Mouse (Mus musculus) limb, embryonic 10.5 days (tissue): ENCODE measurements around the gene Glipr2. TPM values are rescaled to one million over a fixed set of nuclear protein-coding genes. Genes with fewer than 3 reads are reported as not detected.

Experiments used
- DNase-seq: peaks from one replicate; pipeline ENCODE4 v3.0.0-alpha.2; 2017; ENCODE audit warnings: low spot score
- H3K27ac ChIP-seq: fragments of 300-500 bp; sonication (generic); 2 replicates; pipeline ENCODE4 v1.5.1; 2016; ENCODE audit warnings: mild to moderate bottlenecking
- H3K27me3 ChIP-seq: fragments of 300-500 bp; sonication (generic); 2 replicates; pipeline ENCODE4 v1.6.1; 2016; ENCODE audit warnings: low read depth, mild to moderate bottlenecking; ENCODE audit not compliant: poor library complexity, severe bottlenecking
- H3K36me3 ChIP-seq: fragments of 300-500 bp; sonication (generic); 2 replicates; pipeline ENCODE4 v1.6.1; 2016; ENCODE audit warnings: mild to moderate bottlenecking, moderate library complexity
- H3K4me1 ChIP-seq: fragments of 300-500 bp; sonication (generic); 2 replicates; pipeline ENCODE4 v1.6.1; 2016
- H3K4me3 ChIP-seq: fragments of 300-500 bp; sonication (generic); 2 replicates; pipeline ENCODE4 v1.5.1; 2016; ENCODE audit warnings: mild to moderate bottlenecking, moderate library complexity
- H3K9me3 ChIP-seq: fragments of 300-500 bp; sonication (generic); replicated peaks from 2 replicates; pipeline ENCODE4 v1.6.1; 2016; ENCODE audit warnings: mild to moderate bottlenecking
- WGBS: fragments of 180-500 bp; shearing (Covaris S2); methylation state at CpG from one replicate; pipeline ENCODE4 v1.1.7; 2016; 5-methylcytosine and 5-hydroxymethylcytosine counted together
- polyA plus RNA-seq: library from polyadenylated mRNA; unstranded; fragments of >200 nt; fragmentation: Nextera tagmentation; extraction: Ambion mirVana; gene quantifications from 2 replicates; pipeline ENCODE4 v1.2.1, GENCODE M21; 2016

Gene Glipr2
- polyA plus RNA-seq, 1 experiment from 2014 or later: 44.7 TPM

GRCm38 (mm10) chr4:44022323-44022722, 65.1 kb downstream of the Glipr2 start:
- no peaks in the 10 kb centered on the region for H3K4me1 ChIP-seq
- DNase-seq: no peak
- H3K36me3 ChIP-seq: peaks cover 94% of the 10 kb centered on the region
- no peak overlapping the region for H3K27ac ChIP-seq
- no peaks in the 10 kb centered on the region for H3K9me3 ChIP-seq
- no peaks in the 10 kb centered on the region for H3K27me3 ChIP-seq
- H3K4me3 ChIP-seq: no peak overlapping the region
- 87% methylated on average over 4 of the region's 4 CpGs for WGBS

DNA sequence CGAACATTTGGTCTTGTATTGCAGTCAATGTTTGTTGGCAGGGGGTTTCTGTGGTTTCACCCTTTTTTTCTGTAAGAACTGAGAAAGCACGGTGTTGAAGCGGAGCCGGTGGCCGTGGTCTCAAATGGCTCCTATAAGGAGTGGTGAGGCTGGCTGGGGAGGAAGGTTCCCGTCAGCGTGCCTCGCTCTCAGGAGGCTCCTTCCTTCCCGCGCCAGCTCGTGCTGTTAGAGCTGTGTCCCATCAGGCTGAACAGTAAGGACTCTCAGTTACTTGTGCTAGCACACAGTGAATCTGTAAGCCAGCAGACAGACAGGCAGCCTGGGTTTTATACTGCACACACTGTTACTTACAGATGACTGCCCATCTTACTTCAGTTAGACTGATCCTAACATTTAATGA, 65.6 kb downstream of the Glipr2 start:
- Histone ChIP-seq H3K27me3 (no peaks in the 10 kb centered on the region), H3K36me3 (peaks cover 98% of the 10 kb centered on the region), H3K4me3 (no peak overlapping the region), H3K4me1 (no peaks in the 10 kb centered on the region), H3K9me3 (no peaks in the 10 kb centered on the region), H3K27ac (no peak overlapping the region)
- no peak for DNase-seq
- WGBS: 95% methylated on average over 11 of the region's 11 CpGs

DNA sequence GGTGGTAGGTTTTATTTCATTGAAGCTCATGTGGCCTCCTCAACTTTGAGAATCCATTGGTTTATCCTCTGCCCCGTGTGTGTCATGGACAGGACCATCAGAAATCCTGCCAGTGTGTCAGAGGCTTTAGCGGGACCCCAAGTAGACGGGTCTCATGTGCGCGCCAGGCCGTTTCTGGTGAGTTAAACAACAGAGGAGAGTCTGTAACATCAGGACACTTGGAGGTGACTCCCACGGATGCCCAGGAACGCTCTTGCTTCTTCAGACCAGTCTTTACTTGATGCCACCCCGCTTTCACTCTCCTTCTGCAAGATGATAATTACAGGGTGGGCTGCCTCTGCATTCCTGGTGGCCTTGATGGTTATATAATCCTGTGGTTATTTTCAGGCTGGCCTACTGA, 66.5 kb downstream of the Glipr2 start:
- no peaks in the 10 kb centered on the region for H3K27me3 ChIP-seq
- WGBS: 91% methylated on average over 9 of the region's 9 CpGs

DNA sequence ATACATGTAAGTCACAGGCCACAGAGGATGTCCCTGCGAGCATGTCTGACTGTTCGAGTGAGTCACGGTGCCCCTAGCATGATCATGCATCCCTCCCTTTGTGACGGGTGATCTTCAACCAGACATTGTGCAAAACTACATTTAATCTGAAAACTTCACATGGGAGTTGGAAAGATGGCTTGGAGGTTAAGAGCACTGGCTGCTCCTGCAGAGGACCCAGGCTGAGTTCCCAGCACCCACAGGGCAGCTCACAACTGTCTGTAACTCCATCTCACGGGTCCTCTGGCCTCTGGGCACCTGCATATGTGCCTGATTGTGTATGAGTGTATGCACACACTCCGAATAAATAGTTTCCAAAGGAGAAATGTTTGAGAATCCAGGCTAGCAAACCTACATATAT, 67.0 kb downstream of the Glipr2 start:
- Histone ChIP-seq H3K27me3 (no peaks in the 10 kb centered on the region), H3K27ac (no peak overlapping the region), H3K9me3 (no peaks in the 10 kb centered on the region), H3K4me1 (no peaks in the 10 kb centered on the region), H3K36me3 (peaks cover 100% of the 10 kb centered on the region), H3K4me3 (no peak overlapping the region)
- DNase-seq: no peak
- 99% methylated on average over 6 of the region's 6 CpGs for WGBS

More for the DNA sequence above, 66.5 kb downstream of the Glipr2 start:
- Histone ChIP-seq H3K36me3 (peaks cover 100% of the 10 kb centered on the region), H3K4me1 (no peaks in the 10 kb centered on the region), H3K4me3 (no peak overlapping the region), H3K27ac (no peak overlapping the region), H3K9me3 (no peaks in the 10 kb centered on the region)
- DNase-seq: no peak

DNA sequence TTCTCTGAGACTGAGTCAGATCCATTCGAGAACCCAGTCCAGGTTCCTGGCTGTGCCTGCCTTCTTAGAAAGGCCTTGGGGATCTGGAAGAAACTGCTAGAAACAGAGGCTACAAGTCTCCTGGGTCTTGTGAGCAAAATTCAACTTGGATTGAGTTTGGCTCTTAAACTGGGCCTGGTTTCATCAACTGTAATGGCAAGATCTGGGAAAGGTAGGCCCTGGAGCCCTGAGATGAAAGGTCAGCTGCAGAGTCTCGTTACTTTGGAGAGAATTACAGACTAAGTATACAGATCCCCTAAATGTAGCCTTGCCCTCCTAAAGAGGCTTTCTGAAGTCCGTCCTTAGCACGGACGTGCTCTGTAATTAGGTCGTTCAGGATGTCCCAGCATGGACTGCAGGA, 68.4 kb downstream of the Glipr2 start:
- no peaks in the 10 kb centered on the region for H3K27me3 ChIP-seq
- WGBS: 82% methylated on average over 6 of the region's 6 CpGs
- H3K36me3 ChIP-seq: peaks cover 100% of the 10 kb centered on the region
- H3K27ac ChIP-seq: no peak overlapping the region
- no peak overlapping the region for H3K4me3 ChIP-seq
- no peak for DNase-seq
- H3K4me1 ChIP-seq: no peaks in the 10 kb centered on the region
- H3K9me3 ChIP-seq: no peaks in the 10 kb centered on the region

Other genes with a start within 250 kb of the Glipr2 start
- gene Olfr71, start 247.1 kb upstream of the Glipr2 start, polyA plus RNA-seq: not detected in 2 replicates
- 0.35 and 0.40 TPM in 2 replicates for gene Hrct1, start 230.2 kb upstream of the Glipr2 start, polyA plus RNA-seq
- gene Spaar, start 227.4 kb upstream of the Glipr2 start, polyA plus RNA-seq: 0.05 and 0.10 TPM in 2 replicates
- not detected in 2 replicates for gene Olfr159, start 186.4 kb upstream of the Glipr2 start, polyA plus RNA-seq
- not detected in 2 replicates for gene Olfr156, start 133.5 kb upstream of the Glipr2 start, polyA plus RNA-seq
- not detected in 2 replicates for gene Olfr157, start 117.2 kb upstream of the Glipr2 start, polyA plus RNA-seq
- not detected in 2 replicates for gene Olfr155, start 105.8 kb upstream of the Glipr2 start, polyA plus RNA-seq
- gene Reck, start 81.9 kb upstream of the Glipr2 start, polyA plus RNA-seq: 20.2 and 22.9 TPM in 2 replicates
- gene Ccin, start 26.1 kb downstream of the Glipr2 start, polyA plus RNA-seq: not detected in 2 replicates
- 215 and 217 TPM in 2 replicates for gene Clta, start 47.1 kb downstream of the Glipr2 start, polyA plus RNA-seq
- gene Gne, start 126.8 kb downstream of the Glipr2 start, polyA plus RNA-seq: 22.7 and 25.3 TPM in 2 replicates